ENCODE assay signal across 19 mouse cellular contexts in the genomic region with DNA sequence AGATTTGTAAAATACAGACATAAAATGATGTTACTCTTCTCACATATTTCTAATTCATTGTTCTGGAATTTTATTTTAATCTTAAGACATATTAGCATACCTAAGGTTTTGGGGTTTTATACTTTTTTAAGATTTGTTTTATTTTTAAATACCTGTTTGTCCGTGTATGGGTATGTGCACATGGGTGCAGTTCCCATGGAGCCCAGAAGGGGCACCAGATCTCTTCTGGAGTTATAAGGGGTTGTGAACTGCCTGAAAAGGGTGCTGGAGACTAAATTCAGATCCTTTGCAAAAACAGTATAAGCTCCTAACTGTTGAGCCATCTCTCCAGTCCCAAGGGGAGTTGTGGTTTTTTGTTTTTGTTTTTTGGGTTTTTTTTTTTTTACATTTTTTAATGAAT.
A peak's percentile ranks its signal among the peaks of the same experiment; 100 is the strongest.
DNase-seq lines count a peak whose midpoint lies in the region; ATAC-seq and TF ChIP-seq lines count a peak whose summit lies in the region.
"Had no signal": no experiment of that assay in that cellular context is flagged by ENCODE, and none has a peak within 500 bp of the region (broad histone marks: within the 10 kb centered on the region; RNA-seq: fewer than 3 reads in every experiment).

No protein-coding gene starts in this region.

- no peak for TF ChIP-seq POLR2A in heart, adult 2 months (IDR thresholded peaks at IDR 0.05; ENCODE audit: insufficient read depth, low read depth, low read length)
- no peak for TF ChIP-seq POLR2A in brain, embryonic 14.5 days (IDR thresholded peaks at IDR 0.05; ENCODE audit: borderline replicate concordance, extremely low read depth, insufficient read depth, insufficient read length, poor library complexity, severe bottlenecking)

- intact Hi-C loops in heart, adult 2 months (cut with DNase I): loop anchor here (5.0 kb wide), 1 partner anchor 46 kb away; no protein-coding TSS in a partner anchor

- no peak for TF ChIP-seq EP300 in heart, adult 2 months (IDR thresholded peaks at IDR 0.05; ENCODE audit: insufficient read depth, low read depth, low read length)
- no peak for TF ChIP-seq EP300 in liver, embryonic 14.5 days (IDR thresholded peaks at IDR 0.05; ENCODE audit: low read depth)

- no peaks in the 10 kb centered on the region for H3K27me3 ChIP-seq in heart, adult 2 months (ENCODE audit: control insufficient read depth, insufficient read depth, low read length)
- H3K27me3 ChIP-seq in heart, embryonic 10.5 days (ENCODE audit: insufficient read depth, poor library complexity, severe bottlenecking): no peaks in the 10 kb centered on the region
- no peaks in the 10 kb centered on the region for H3K27me3 ChIP-seq in liver, embryonic 14.5 days (ENCODE audit: control insufficient read depth, insufficient read depth, low read length)
- H3K27me3 ChIP-seq in liver, embryonic 12.5 days (replicated peaks): no peaks in the 10 kb centered on the region
- no peaks in the 10 kb centered on the region for H3K27me3 ChIP-seq in E14TG2a.4 (ENCODE audit: insufficient read depth, low read length)
- H3K27me3 ChIP-seq: liver, embryonic 13.5 days had no signal

- H3K4me3 ChIP-seq in heart, adult 2 months: no peak overlapping the region
- no peak overlapping the region for H3K4me3 ChIP-seq in heart, embryonic 10.5 days
- no peak overlapping the region for H3K4me3 ChIP-seq in liver, embryonic 14.5 days (ENCODE audit: insufficient read depth in 1 of 2, low read depth in 2 of 2, low read length in 2 of 2)
- no peak overlapping the region for H3K4me3 ChIP-seq in liver, embryonic 12.5 days
- H3K4me3 ChIP-seq in E14TG2a.4 (replicated peaks; ENCODE audit: low read length): no peak overlapping the region
- H3K4me3 ChIP-seq: liver, embryonic 13.5 days had no signal

- no peaks in the 10 kb centered on the region for H3K79me2 ChIP-seq in heart, adult 2 months (replicated peaks; ENCODE audit: control insufficient read depth, insufficient read depth, low read length)

- H3K4me1 ChIP-seq in heart, adult 2 months (ENCODE audit: control insufficient read depth, insufficient read depth, low read length): no peaks in the 10 kb centered on the region
- H3K4me1 ChIP-seq in heart, embryonic 10.5 days: no peaks in the 10 kb centered on the region
- H3K4me1 ChIP-seq in liver, embryonic 14.5 days (replicated peaks; ENCODE audit: control insufficient read depth in 2 of 2, insufficient read depth in 2 of 2, low read length in 1 of 2): no peaks in the 10 kb centered on the region
- no peaks in the 10 kb centered on the region for H3K4me1 ChIP-seq in liver, embryonic 12.5 days
- H3K4me1 ChIP-seq in E14TG2a.4 (replicated peaks; ENCODE audit: low read depth, low read length): peaks cover 4% of the 10 kb centered on the region; the same call in 1 of the 2 replicates
- H3K4me1 ChIP-seq: liver, embryonic 13.5 days had no signal

- H3K36me3 ChIP-seq in heart, adult 2 months (ENCODE audit: control insufficient read depth, insufficient read depth, low read length): no peaks in the 10 kb centered on the region
- H3K36me3 ChIP-seq in heart, embryonic 10.5 days: no peaks in the 10 kb centered on the region
- H3K36me3 ChIP-seq in liver, embryonic 14.5 days (replicated peaks; ENCODE audit: control insufficient read depth, insufficient read depth, low read depth): no peaks in the 10 kb centered on the region
- no peaks in the 10 kb centered on the region for H3K36me3 ChIP-seq in liver, embryonic 12.5 days
- no peaks in the 10 kb centered on the region for H3K36me3 ChIP-seq in E14TG2a.4 (ENCODE audit: insufficient read depth, low read length)
- H3K36me3 ChIP-seq: liver, embryonic 13.5 days had no signal

- no peak overlapping the region for H3K4me2 ChIP-seq in liver, embryonic 14.5 days (ENCODE audit: low read depth)
- no peak overlapping the region for H3K4me2 ChIP-seq in liver, embryonic 12.5 days
- H3K4me2 ChIP-seq: liver, embryonic 13.5 days had no signal

- 98% methylated on average over 1 of the region's 1 CpGs for WGBS in heart, adult 2 months
- WGBS in heart, embryonic 10.5 days: 83% methylated on average over 1 of the region's 1 CpGs
- 85% methylated on average over 1 of the region's 1 CpGs for WGBS in liver, embryonic 14.5 days (ENCODE audit: insufficient replicate concordance)
- WGBS in liver, embryonic 12.5 days (ENCODE audit: insufficient replicate concordance): 71% methylated on average over 1 of the region's 1 CpGs

- no peak for DNase-seq in heart, adult 2 months
- DNase-seq in heart, embryonic 10.5 days (ENCODE audit: low spot score): no peak
- DNase-seq in liver, embryonic 14.5 days (ENCODE audit: low read depth in 3 of 3, low spot score in 3 of 3): no peak
- no peak for DNase-seq in brain, embryonic 14.5 days (ENCODE audit: low read depth)
- DNase-seq in frontal cortex, postnatal 36 days (ENCODE audit: low spot score in 2 of 2): no peak
- DNase-seq in left cerebral cortex, adult 18-20 months (ENCODE audit: low spot score in 2 of 2): no peak
- DNase-seq: cerebellum, adult 9-10 months; heart, postnatal 4 days; kidney, adult 18-20 months; layer of hippocampus, postnatal 36 days; left cerebral cortex, postnatal 4 days; liver, embryonic 13.5 days; retina, postnatal 1 day; right cerebral cortex, postnatal 4 days had no signal

- no peak for ATAC-seq in liver, embryonic 14.5 days (ENCODE audit: insufficient read depth)
- ATAC-seq in liver, embryonic 12.5 days: no peak
- ATAC-seq: forebrain, embryonic 14.5 days; hindbrain, embryonic 16.5 days had no signal

- peak; percentile 48 for TF ChIP-seq CTCF in heart, adult 2 months (IDR thresholded peaks at IDR 0.05)
- peak; percentile 20; the same call in 1 of the 2 replicates for TF ChIP-seq CTCF in liver, embryonic 14.5 days (IDR thresholded peaks at IDR 0.05; ENCODE audit: low read depth)
- TF ChIP-seq CTCF in E14TG2a.4 (conservative IDR thresholded peaks at IDR 0.05; ENCODE audit: low read length): peak; percentile 52
- TF ChIP-seq CTCF in brain, embryonic 14.5 days (IDR thresholded peaks at IDR 0.05; ENCODE audit: borderline replicate concordance, extremely low read depth, insufficient read depth, insufficient read length): peak; percentile 29; the same call in 1 of the 2 replicates

- no peak overlapping the region for H3K27ac ChIP-seq in heart, adult 2 months
- H3K27ac ChIP-seq in heart, embryonic 10.5 days: no peak overlapping the region
- no peak overlapping the region for H3K27ac ChIP-seq in liver, embryonic 14.5 days
- no peak overlapping the region for H3K27ac ChIP-seq in liver, embryonic 12.5 days
- H3K27ac ChIP-seq: kidney, postnatal 0 days; liver, embryonic 13.5 days had no signal

- H3K9me3 ChIP-seq in heart, embryonic 10.5 days: no peaks in the 10 kb centered on the region
- no peaks in the 10 kb centered on the region for H3K9me3 ChIP-seq in liver, embryonic 14.5 days (ENCODE audit: control insufficient read depth, low read length)
- H3K9me3 ChIP-seq in liver, embryonic 12.5 days (replicated peaks): no peaks in the 10 kb centered on the region
- no peaks in the 10 kb centered on the region for H3K9me3 ChIP-seq in E14TG2a.4 (ENCODE audit: low read length)
- H3K9me3 ChIP-seq: liver, embryonic 13.5 days had no signal

- no peak overlapping the region for H3K9ac ChIP-seq in heart, adult 2 months (ENCODE audit: low read depth, low read length)
- no peak overlapping the region for H3K9ac ChIP-seq in liver, embryonic 14.5 days (replicated peaks)
- no peak overlapping the region for H3K9ac ChIP-seq in liver, embryonic 12.5 days
- H3K9ac ChIP-seq: liver, embryonic 13.5 days had no signal
